Mouse (Mus musculus): ENCODE results near the gene Lingo2. TPM values are rescaled to one million over a fixed set of nuclear protein-coding genes. Genes with fewer than 3 reads are reported as not detected.

The Lingo2 gene
- polyA plus RNA-seq (2016; fragmentation: Nextera tagmentation; extraction: Ambion mirVana), result 6.2 and 8.2 TPM in 2 replicates

DNA sequence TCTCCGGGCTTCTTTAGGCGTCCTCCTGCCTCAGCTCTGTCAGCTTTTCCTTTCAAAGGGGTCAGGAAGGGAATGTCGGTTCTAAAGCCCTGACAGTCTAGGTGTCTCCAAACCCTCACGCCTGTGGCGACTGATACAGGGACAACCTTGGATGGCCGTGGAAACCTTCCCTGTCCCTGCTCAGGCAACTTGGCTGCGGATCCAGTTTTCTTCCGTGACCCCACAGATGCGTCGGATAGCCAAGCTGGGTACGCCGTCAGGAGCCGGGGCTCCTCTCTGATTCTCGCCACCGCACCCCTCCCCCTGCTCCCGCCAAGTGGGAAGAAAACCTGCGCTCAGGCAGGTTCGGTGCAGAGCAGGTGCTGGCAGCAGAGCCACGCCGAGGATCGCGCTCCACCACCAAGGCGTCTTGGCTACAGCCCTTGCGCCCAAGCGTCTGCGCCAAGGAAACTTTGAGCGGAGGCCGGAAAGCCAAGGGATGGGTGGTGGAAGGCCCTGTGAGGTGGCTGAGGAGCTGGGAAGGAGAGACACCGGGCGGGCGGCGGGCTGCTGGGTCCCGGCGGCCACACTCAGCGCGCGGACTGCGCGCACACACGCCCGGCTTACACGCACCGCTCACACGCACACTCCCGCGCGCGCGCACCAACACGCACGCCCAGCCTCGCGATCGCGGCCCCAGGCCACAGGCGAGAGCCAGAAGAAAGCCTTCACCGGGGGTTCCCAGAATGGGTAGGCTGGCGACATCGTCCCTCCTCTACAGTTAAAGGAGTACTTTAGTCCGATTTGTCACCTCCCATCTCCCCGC lies at the start of gene Lingo2:
Lingo2 (minus strand) TSS at position 598 of the 805 bp plus-strand sequence.
- no peaks in the 10 kb centered on the region for H3K9me3 ChIP-seq
- peak; percentile 17; the same call in 1 of the 2 replicates for ATAC-seq (ENCODE audit: insufficient number of reproducible peaks, insufficient read depth, low FRiP score, low TSS enrichment)
- peaks cover 51% of the 10 kb centered on the region for H3K27me3 ChIP-seq

DNA sequence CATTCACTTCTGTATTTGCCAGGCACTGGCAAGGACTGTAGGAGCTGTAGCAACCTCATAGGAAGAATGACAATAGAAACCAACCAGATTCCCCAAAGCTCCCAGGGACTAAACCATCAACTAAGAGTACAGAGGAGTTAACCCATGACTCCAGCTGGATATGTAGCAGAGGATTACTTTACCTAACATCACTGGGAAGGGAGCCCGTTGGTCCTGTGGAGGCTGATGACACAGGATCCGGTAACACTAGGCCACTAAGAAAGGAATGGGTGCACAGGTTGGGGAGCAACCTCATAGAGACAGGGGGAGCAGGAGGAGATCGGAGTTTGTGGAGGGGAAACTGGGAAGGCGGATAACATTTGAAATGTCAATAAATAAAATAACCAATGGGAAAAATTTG lies 21.8 kb upstream of the Lingo2 start:
- Histone ChIP-seq H3K9me3 (no peaks in the 10 kb centered on the region), H3K36me3 (no peaks in the 10 kb centered on the region), H3K27me3 (no peaks in the 10 kb centered on the region), H3K27ac (no peak overlapping the region), H3K4me3 (no peak overlapping the region), H3K4me2 (replicated peaks) (no peak overlapping the region), H3K4me1 (no peaks in the 10 kb centered on the region), H3K9ac (no peak overlapping the region)
- 86% methylated on average over 4 of the region's 4 CpGs for WGBS
- no peak for ATAC-seq (ENCODE audit: insufficient number of reproducible peaks, insufficient read depth, low FRiP score, low TSS enrichment)

More for the DNA sequence above, at the start of gene Lingo2:
- Histone ChIP-seq H3K4me1 (peaks cover 13% of the 10 kb centered on the region), H3K4me2 (replicated peaks) (peak within 1 kb of the TSS; percentile 97), H3K4me3 (peak within 1 kb of the TSS; percentile 58), H3K9ac (peak within 1 kb of the TSS; percentile 40), H3K27ac (no peak within 1 kb of the TSS), H3K36me3 (no peaks in the 10 kb centered on the region)
- WGBS, result under 1% methylated on average over 60 of the region's 61 CpGs

DNA sequence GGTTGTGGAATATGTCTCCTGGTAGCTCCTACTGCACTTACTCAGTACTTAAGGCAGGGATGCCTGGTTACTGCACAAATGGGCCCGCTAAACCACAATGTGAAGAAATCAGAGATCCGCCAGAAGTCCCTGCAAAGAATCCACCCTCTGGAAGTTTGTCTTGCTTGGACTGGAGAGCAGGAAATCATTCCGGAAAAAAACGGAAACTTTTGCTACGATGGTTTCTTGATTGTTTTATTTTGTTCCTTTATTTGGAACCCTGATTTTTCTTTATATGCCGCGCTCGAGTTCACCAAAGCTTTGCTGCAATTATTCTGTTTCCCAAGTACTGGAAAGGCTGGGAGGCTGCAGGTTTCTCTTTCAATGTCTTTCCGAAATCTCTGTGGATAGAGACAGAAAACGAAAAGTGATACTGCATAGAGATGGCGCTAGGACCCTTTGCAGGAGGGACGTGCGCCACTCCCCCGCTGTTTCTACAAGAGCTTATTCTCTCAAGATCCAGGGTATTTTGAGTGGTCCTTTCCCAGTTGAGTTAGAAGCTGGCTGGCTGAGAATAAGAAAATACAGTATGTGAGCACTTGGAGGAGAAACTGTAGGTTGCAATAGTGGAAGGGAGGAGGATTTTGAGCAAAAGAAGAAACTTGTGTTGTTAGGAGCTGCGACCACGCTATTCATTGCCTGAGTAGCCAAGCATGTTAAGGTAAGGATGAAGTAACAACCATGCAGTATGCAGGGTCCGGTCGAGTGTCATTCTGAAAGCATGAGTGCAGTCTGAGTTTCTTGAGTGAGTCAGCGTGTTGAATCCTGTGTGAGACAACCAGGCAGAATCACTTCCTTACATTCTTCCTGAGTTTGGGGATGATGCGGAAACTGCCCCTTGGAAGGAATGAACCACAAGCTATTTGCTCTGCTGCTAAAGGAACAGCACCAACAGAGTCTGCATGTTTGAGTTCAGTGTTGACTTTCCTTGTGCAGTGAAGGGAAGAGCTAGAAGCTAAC lies 1.2 kb upstream of the Lingo2 start:
- Histone ChIP-seq H3K27me3 (peaks cover 51% of the 10 kb centered on the region), H3K9me3 (no peaks in the 10 kb centered on the region), H3K9ac (no peak overlapping the region), H3K4me2 (replicated peaks) (peak overlapping the region; percentile 97), H3K4me3 (peak overlapping the region; percentile 58), H3K27ac (no peak overlapping the region), H3K36me3 (no peaks in the 10 kb centered on the region), H3K4me1 (peaks cover 13% of the 10 kb centered on the region)
- 6% methylated on average over 20 of the region's 20 CpGs for WGBS
- ATAC-seq (ENCODE audit: insufficient number of reproducible peaks, insufficient read depth, low FRiP score, low TSS enrichment), result no peak

DNA sequence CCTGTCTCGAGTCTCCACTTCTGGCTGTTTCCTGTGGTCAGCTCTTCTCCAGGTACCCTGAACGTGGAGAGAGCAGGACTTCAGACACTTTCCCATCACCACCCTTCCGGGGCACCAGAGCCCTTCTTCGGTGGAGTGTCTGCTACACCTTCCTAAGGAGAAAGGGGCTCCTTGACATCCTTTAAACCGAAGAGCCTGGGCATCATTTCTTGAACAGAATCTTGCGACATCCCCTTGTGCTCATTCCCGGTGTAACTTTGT lies 338 bp upstream of the Lingo2 start:
- Histone ChIP-seq H3K27ac (no peak overlapping the region), H3K4me3 (peak overlapping the region; percentile 58), H3K27me3 (peaks cover 51% of the 10 kb centered on the region), H3K4me1 (peaks cover 13% of the 10 kb centered on the region), H3K9me3 (no peaks in the 10 kb centered on the region), H3K4me2 (replicated peaks) (peak overlapping the region; percentile 97), H3K36me3 (no peaks in the 10 kb centered on the region), H3K9ac (peak overlapping the region; percentile 40)
- ATAC-seq (ENCODE audit: insufficient number of reproducible peaks, insufficient read depth, low FRiP score, low TSS enrichment), result no peak
- WGBS, result under 1% methylated on average over 7 of the region's 7 CpGs

DNA sequence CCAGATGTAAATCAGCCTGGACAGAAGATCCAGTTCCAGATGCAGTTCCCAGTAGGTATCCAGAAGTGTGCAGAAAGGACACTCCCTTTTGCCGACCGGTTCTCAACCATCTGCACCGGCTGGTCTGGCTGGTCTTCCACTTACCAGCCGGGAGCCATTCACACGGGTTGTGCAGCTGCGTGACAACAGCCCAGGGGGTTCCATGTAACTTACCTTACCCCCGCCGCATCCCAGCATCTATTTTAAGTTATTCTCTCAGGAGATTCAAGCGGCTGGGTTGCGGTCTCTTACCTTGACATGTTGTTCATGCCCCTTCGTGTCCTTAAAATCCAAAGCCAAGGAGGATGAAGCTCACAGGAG lies 777 bp downstream of the Lingo2 start:
- peaks cover 51% of the 10 kb centered on the region for H3K27me3 ChIP-seq
- no peak for ATAC-seq (ENCODE audit: insufficient number of reproducible peaks, insufficient read depth, low FRiP score, low TSS enrichment)

DNA sequence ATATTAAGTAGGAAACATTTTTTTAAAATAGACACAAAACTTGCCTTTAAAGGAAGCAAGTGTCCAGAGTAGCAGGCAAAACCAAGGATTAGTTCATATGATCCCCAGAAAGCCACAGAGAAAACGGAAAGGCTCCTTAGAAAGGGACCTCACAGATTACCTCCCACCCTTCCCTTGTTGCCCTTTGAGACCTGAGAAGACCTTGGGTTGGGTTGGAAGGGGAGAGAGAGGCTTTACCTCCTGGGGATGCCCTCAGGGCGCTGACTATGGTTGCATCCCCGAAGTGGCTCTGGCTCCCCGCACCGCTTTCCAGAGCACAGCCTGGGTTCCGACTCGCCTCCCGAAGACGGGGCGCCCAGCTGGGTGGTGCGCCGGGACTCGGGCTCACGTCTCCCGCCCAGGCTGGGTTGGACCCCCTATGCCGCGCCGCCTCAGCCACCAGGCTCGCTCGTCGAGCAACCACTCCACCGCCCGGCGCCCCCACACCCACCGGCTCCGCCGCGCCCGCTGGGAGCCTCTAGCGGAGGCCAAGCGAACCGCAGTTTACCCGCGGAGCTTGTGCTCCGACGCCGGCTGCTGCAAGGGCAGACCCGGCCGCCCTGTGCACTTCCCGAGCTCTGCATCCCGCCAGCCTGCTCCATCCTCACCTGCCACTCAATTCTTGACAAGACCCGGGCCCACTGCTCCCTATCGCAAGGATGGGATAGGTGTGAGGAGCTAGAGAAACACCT lies 1.4 kb downstream of the Lingo2 start:
- peak overlapping the region; percentile 97 for H3K4me2 ChIP-seq (replicated peaks)
- peak overlapping the region; percentile 58 for H3K4me3 ChIP-seq
- WGBS, result under 1% methylated on average over 37 of the region's 43 CpGs
- peak; percentile 88 for ATAC-seq (ENCODE audit: insufficient number of reproducible peaks, insufficient read depth, low FRiP score, low TSS enrichment)
- no peaks in the 10 kb centered on the region for H3K36me3 ChIP-seq
- no peak overlapping the region for H3K27ac ChIP-seq
- peak overlapping the region; percentile 15; the same call in 1 of the 2 replicates for H3K9ac ChIP-seq
- peaks cover 51% of the 10 kb centered on the region for H3K27me3 ChIP-seq
- no peaks in the 10 kb centered on the region for H3K9me3 ChIP-seq
- H3K4me1 ChIP-seq, result peaks cover 13% of the 10 kb centered on the region

More for the DNA sequence above, 777 bp downstream of the Lingo2 start:
- Histone ChIP-seq H3K9me3 (no peaks in the 10 kb centered on the region), H3K4me3 (peak overlapping the region; percentile 58), H3K9ac (peak overlapping the region; percentile 40; the same call in 1 of the 2 replicates), H3K36me3 (no peaks in the 10 kb centered on the region), H3K27ac (no peak overlapping the region), H3K4me2 (replicated peaks) (peak overlapping the region; percentile 97), H3K4me1 (peaks cover 13% of the 10 kb centered on the region)
- WGBS, result 2% methylated on average over 11 of the region's 11 CpGs

DNA sequence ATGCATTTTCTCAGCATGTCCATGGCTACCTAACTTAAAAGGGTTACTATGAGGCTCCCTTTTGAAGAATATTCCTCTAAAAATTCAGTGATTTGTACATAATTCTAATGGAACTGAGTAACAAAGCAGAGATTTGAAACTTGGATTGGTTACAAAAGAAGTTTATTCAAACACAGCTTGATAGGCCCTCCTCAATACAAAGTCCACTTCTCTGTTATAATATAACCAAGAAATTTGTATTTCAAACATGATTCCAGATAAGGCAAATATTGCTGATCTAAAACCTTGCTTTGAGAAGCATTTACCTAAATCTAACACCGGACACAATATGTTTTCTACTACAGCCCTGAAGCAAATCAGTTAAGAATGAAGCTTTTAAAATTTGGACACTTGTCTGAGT lies 60.7 kb downstream of the Lingo2 start:
- H3K4me2 ChIP-seq (replicated peaks), result no peak overlapping the region
- H3K9ac ChIP-seq, result no peak overlapping the region
- ATAC-seq (ENCODE audit: insufficient number of reproducible peaks, insufficient read depth, low FRiP score, low TSS enrichment), result no peak
- H3K4me3 ChIP-seq, result no peak overlapping the region
- no peaks in the 10 kb centered on the region for H3K9me3 ChIP-seq
- H3K27me3 ChIP-seq, result no peaks in the 10 kb centered on the region
- H3K36me3 ChIP-seq, result no peaks in the 10 kb centered on the region
- 79% methylated on average over 1 of the region's 1 CpGs for WGBS
- no peak overlapping the region for H3K27ac ChIP-seq
- H3K4me1 ChIP-seq, result no peaks in the 10 kb centered on the region

DNA sequence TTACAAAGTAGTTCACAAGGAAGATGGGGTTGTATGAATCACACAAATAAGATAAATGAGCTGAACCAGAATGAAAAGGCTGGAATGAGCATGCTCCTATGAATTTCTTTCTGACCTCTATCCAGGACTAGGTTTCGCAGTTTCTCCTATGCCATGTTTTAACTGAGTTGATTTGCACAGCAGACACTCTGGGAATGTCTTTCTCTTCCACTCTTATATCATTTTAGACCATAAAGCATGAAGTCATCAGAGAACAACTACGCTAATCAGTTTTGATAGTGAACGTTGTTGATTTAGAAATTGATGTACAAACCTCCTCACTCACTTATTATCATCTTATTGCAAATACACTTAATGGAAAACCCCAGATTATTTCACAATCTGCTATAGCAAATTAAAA lies 61.2 kb downstream of the Lingo2 start:
- Histone ChIP-seq H3K4me3 (no peak overlapping the region), H3K9ac (no peak overlapping the region), H3K36me3 (no peaks in the 10 kb centered on the region), H3K4me1 (no peaks in the 10 kb centered on the region), H3K27ac (no peak overlapping the region), H3K27me3 (no peaks in the 10 kb centered on the region), H3K9me3 (no peaks in the 10 kb centered on the region), H3K4me2 (replicated peaks) (no peak overlapping the region)
- 90% methylated on average over 3 of the region's 3 CpGs for WGBS
- no peak for ATAC-seq (ENCODE audit: insufficient number of reproducible peaks, insufficient read depth, low FRiP score, low TSS enrichment)

DNA sequence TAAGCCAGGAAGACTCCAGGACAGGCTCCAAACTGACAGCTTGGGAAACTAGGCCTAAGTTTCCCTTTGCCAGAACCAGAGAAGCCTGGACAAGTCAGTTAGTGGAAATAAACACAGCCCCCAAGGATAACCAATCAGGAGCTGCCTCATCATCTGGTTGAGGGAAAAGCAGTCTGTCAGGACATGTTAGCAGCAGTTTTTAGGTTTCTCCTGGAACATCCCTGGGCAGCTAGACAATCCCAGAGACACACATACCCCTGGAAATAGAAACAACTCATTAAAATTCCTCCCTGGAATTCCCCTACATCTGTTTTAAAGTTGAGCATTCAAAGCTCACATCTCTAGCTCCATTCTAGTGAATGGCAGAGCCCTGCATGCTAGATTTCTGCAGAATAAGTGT lies 76.8 kb downstream of the Lingo2 start:
- no peak for ATAC-seq (ENCODE audit: insufficient number of reproducible peaks, insufficient read depth, low FRiP score, low TSS enrichment)
- Histone ChIP-seq H3K36me3 (no peaks in the 10 kb centered on the region), H3K9ac (no peak overlapping the region), H3K27ac (no peak overlapping the region), H3K4me1 (no peaks in the 10 kb centered on the region), H3K9me3 (no peaks in the 10 kb centered on the region), H3K4me2 (replicated peaks) (no peak overlapping the region), H3K27me3 (no peaks in the 10 kb centered on the region), H3K4me3 (no peak overlapping the region)

DNA sequence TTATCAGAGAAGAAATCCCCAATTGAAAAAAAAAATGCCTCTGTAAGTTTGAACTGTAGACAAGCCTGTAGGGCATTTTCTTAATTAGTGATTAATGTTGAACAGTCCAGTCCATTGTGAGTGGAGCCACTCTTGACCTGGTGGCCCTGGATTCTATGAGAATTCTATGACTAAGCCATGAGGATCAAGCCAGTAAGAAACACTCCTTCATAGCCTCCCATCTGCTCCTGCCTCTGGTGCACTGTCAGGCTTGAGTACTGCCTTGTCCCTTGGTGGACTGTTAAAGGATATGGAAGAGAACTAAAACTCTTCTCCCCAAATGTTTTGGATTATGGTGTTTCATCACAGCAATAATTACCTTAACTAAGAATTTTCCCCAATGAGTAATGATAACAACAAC lies 126.6 kb downstream of the Lingo2 start:
- no peaks in the 10 kb centered on the region for H3K9me3 ChIP-seq
- H3K27me3 ChIP-seq, result no peaks in the 10 kb centered on the region
- no peak overlapping the region for H3K27ac ChIP-seq
- no peak overlapping the region for H3K9ac ChIP-seq
- H3K4me1 ChIP-seq, result no peaks in the 10 kb centered on the region
- no peaks in the 10 kb centered on the region for H3K36me3 ChIP-seq
- no peak overlapping the region for H3K4me3 ChIP-seq
- H3K4me2 ChIP-seq (replicated peaks), result no peak overlapping the region
- no peak for ATAC-seq (ENCODE audit: insufficient number of reproducible peaks, insufficient read depth, low FRiP score, low TSS enrichment)

DNA sequence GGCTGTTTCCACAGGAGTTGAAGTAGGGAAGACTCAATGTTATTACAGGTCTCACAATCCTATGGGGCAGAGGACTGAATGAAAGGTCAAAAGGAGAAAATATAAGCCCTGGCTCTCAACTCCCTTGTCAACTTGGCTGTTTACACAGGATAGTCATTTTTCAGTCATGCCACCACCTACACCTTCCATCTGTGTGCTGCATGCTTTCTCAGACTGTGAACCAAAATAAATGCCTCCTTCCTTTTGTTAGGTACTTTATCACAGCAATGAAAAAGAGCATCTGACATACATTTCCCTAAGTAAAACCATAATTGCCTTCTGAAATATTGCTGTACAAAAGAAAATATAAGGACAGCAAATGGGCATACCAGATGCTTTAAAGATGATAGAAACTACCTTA lies 129.6 kb downstream of the Lingo2 start:
- Histone ChIP-seq H3K4me2 (replicated peaks) (no peak overlapping the region), H3K9me3 (no peaks in the 10 kb centered on the region), H3K4me1 (no peaks in the 10 kb centered on the region), H3K9ac (no peak overlapping the region), H3K4me3 (no peak overlapping the region), H3K27me3 (no peaks in the 10 kb centered on the region), H3K36me3 (no peaks in the 10 kb centered on the region), H3K27ac (no peak overlapping the region)
- no peak for ATAC-seq (ENCODE audit: insufficient number of reproducible peaks, insufficient read depth, low FRiP score, low TSS enrichment)
